Mouse (Mus musculus) heart, embryonic 16.5 days (tissue): ENCODE results near the gene Ap3s2. TPM values are rescaled to one million over a fixed set of nuclear protein-coding genes. Genes with fewer than 3 reads are reported as not detected.

Experiments used
- ATAC-seq: fragments of 200-750 bp; cut with Nextera tagmentation; replicated peaks from 2 replicates; pipeline ENCODE4 v1.8.0; 2017; ENCODE audit warnings: moderate number of reproducible peaks; ENCODE audit not compliant: insufficient read depth, low FRiP score; ENCODE audit errors: extremely low read depth
- H3K27ac ChIP-seq: fragments of 300-500 bp; sonication (generic); 2 replicates; pipeline ENCODE4 v1.5.1; 2014; ENCODE audit warnings: mild to moderate bottlenecking, low read length, control low read depth, moderate library complexity
- H3K27me3 ChIP-seq: fragments of 300-500 bp; sonication (generic); 2 replicates; pipeline ENCODE4 v1.6.1; 2014; ENCODE audit warnings: low read length, mixed read lengths; ENCODE audit not compliant: control insufficient read depth, insufficient read depth
- H3K36me3 ChIP-seq: fragments of 300-500 bp; sonication (generic); 2 replicates; pipeline ENCODE4 v1.6.1; 2014; ENCODE audit not compliant: control insufficient read depth, insufficient read depth
- H3K4me1 ChIP-seq: fragments of 300-500 bp; sonication (generic); 2 replicates; pipeline ENCODE4 v1.6.1; 2014; ENCODE audit warnings: low read length, mixed read lengths; ENCODE audit not compliant: control insufficient read depth, insufficient read depth
- H3K4me2 ChIP-seq: fragments of 300-500 bp; sonication (generic); 2 replicates; pipeline ENCODE4 v1.6.1; 2014; ENCODE audit warnings: low read depth, mild to moderate bottlenecking, control low read depth, low read length
- H3K4me3 ChIP-seq: fragments of 300-500 bp; sonication (generic); 2 replicates; pipeline ENCODE4 v1.5.1; 2014; ENCODE audit warnings: mild to moderate bottlenecking, control low read depth, low read length
- H3K9ac ChIP-seq: fragments of 300-500 bp; sonication (generic); 2 replicates; pipeline ENCODE4 v1.6.1; 2014; ENCODE audit warnings: low read length, control low read depth
- H3K9me3 ChIP-seq: fragments of 300-500 bp; sonication (generic); replicated peaks from 2 replicates; pipeline ENCODE4 v1.6.1; 2016; ENCODE audit warnings: low read length; ENCODE audit not compliant: control insufficient read depth
- WGBS: fragments of 180-500 bp; shearing (Covaris S2); extraction: QIAGEN DNeasy Blood & Tissue Kit; methylation state at CpG from one replicate; pipeline ENCODE4 v1.1.7; 2014; 5-methylcytosine and 5-hydroxymethylcytosine counted together
- polyA plus RNA-seq: library from polyadenylated mRNA; unstranded; fragments of >200 nt; fragmentation: Nextera tagmentation; extraction: Ambion mirVana; gene quantifications from 2 replicates; pipeline ENCODE4 v1.2.1, GENCODE M21; 2015

Ap3s2 gene
- polyA plus RNA-seq, 1 experiment from 2014 or later: 23.6 TPM

DNA sequence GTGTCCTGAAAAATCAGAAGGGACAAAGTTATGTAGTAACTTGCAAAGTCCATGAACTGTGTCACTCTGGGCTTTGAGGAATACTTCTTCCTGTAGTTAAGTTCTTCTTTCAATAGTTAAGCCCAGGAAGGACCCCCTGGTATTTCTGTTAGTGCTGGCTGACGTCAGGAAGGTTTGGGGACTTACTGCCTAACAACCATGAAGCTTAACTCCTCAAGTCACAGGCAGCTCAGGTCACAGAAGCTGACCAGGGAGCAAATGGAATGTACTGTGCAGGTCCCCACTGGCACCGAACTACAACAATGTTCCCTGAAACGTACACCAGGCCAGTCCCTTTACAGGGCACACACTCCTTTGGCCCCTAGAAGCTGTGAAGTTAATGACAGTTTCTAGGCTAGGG is 25.2 kb downstream of the Ap3s2 start:
- 69% methylated on average over 3 of the region's 3 CpGs for WGBS
- H3K36me3 ChIP-seq: no peaks in the 10 kb centered on the region
- no peak for ATAC-seq
- no peak overlapping the region for H3K27ac ChIP-seq
- H3K4me2 ChIP-seq: no peak overlapping the region
- no peak overlapping the region for H3K4me3 ChIP-seq
- H3K9me3 ChIP-seq: no peaks in the 10 kb centered on the region
- H3K4me1 ChIP-seq: peaks cover 17% of the 10 kb centered on the region
- H3K9ac ChIP-seq: no peak overlapping the region
- H3K27me3 ChIP-seq: no peaks in the 10 kb centered on the region

- ATAC-seq: no peak
- Histone ChIP-seq H3K9ac (no peak overlapping the region), H3K4me2 (no peak overlapping the region), H3K4me1 (peaks cover 17% of the 10 kb centered on the region), H3K27ac (no peak overlapping the region), H3K4me3 (no peak overlapping the region), H3K9me3 (no peaks in the 10 kb centered on the region), H3K36me3 (no peaks in the 10 kb centered on the region), H3K27me3 (no peaks in the 10 kb centered on the region)
- WGBS: 91% methylated on average over 1 of the region's 1 CpGs
These were observed 25.7 kb downstream of the Ap3s2 start for GRCm38 (mm10) chr7:79894790-79895189.

- Histone ChIP-seq H3K27me3 (no peaks in the 10 kb centered on the region), H3K9ac (no peak overlapping the region), H3K4me1 (peaks cover 17% of the 10 kb centered on the region), H3K27ac (no peak overlapping the region), H3K9me3 (no peaks in the 10 kb centered on the region), H3K36me3 (no peaks in the 10 kb centered on the region), H3K4me2 (no peak overlapping the region), H3K4me3 (no peak overlapping the region)
- ATAC-seq: peak; percentile 28; the same call in 1 of the 2 replicates
- WGBS: 53% methylated on average over 6 of the region's 6 CpGs
These were observed 27.6 kb downstream of the Ap3s2 start for GRCm38 (mm10) chr7:79892576-79893428.

- Histone ChIP-seq H3K4me1 (peaks cover 17% of the 10 kb centered on the region), H3K27ac (no peak overlapping the region), H3K27me3 (no peaks in the 10 kb centered on the region), H3K9ac (no peak overlapping the region), H3K4me2 (no peak overlapping the region), H3K4me3 (no peak overlapping the region), H3K9me3 (no peaks in the 10 kb centered on the region), H3K36me3 (no peaks in the 10 kb centered on the region)
- no peak for ATAC-seq
- 69% methylated on average over 15 of the region's 15 CpGs for WGBS
These were observed 29.8 kb downstream of the Ap3s2 start for GRCm38 (mm10) chr7:79890436-79891221.

GRCm38 (mm10) chr7:79888603-79889002 is 31.8 kb downstream of the Ap3s2 start:
- no peak for ATAC-seq
- no peak overlapping the region for H3K4me3 ChIP-seq
- no peaks in the 10 kb centered on the region for H3K27me3 ChIP-seq
- H3K9ac ChIP-seq: no peak overlapping the region
- H3K27ac ChIP-seq: no peak overlapping the region
- H3K4me2 ChIP-seq: no peak overlapping the region
- H3K9me3 ChIP-seq: no peaks in the 10 kb centered on the region
- WGBS: 78% methylated on average over 9 of the region's 9 CpGs
- H3K4me1 ChIP-seq: peaks cover 15% of the 10 kb centered on the region
- no peaks in the 10 kb centered on the region for H3K36me3 ChIP-seq

DNA sequence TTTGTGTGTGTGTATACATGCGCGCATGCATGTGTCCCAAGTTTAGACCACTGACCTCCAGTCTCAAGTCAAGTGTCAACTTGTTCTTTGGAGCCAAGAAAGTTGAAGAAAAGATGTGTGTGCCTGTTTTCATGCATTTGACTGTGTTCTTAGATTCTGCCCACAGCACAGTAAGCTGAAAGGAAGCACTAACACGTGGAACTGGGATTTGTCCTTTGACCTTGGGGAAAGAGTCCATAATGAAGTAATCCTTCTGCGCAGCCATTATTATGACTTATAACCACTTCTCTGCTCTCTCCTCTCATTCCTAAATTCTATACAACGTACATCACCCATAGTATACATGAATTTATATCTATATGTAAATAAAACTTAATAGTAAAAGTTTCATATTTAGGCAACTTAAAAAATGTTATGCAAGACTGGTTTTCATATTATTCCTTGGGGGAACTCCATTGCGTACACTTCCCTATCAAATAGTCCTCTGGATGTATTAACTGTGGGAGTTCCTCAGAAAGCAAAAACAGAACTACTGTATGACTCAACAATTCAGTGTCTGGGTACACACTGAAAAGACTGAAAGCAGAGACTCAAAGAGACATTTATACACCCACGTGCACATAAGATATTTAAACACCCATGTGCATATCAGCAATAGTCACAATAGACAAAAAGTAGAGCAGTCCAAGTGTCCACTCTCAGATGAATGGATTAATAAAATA is 36.7 kb downstream of the Ap3s2 start:
- Histone ChIP-seq H3K36me3 (peaks cover 14% of the 10 kb centered on the region), H3K4me2 (no peak overlapping the region), H3K27me3 (no peaks in the 10 kb centered on the region), H3K4me3 (no peak overlapping the region), H3K9me3 (no peaks in the 10 kb centered on the region), H3K9ac (no peak overlapping the region), H3K27ac (no peak overlapping the region), H3K4me1 (no peaks in the 10 kb centered on the region; the same call in 1 of the 2 replicates)
- 85% methylated on average over 7 of the region's 7 CpGs for WGBS
- ATAC-seq: no peak

DNA sequence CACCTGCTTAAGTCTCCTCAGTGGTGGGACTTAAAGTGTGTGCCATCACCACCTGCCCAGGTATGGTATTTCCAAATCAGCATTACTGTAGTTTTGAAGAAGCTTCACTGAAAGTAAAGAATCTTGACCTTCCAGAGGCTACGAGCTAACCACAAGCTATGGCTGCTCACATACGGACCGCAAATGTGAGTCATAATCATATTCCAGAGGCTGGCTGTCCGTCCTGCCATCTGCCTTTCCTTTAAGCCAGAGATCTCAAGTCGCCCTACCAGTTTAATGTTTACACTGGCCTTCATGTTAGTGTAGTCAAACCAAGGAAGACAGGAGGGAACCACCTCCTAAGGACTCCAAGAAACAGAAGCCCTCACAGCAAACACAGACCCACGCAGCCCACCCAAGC is 38.5 kb downstream of the Ap3s2 start:
- no peak for ATAC-seq
- H3K27ac ChIP-seq: no peak overlapping the region
- H3K4me3 ChIP-seq: no peak overlapping the region
- H3K4me1 ChIP-seq: no peaks in the 10 kb centered on the region; the same call in 1 of the 2 replicates
- no peaks in the 10 kb centered on the region for H3K9me3 ChIP-seq
- H3K27me3 ChIP-seq: no peaks in the 10 kb centered on the region
- 93% methylated on average over 6 of the region's 6 CpGs for WGBS
- no peak overlapping the region for H3K4me2 ChIP-seq
- H3K36me3 ChIP-seq: peaks cover 14% of the 10 kb centered on the region
- no peak overlapping the region for H3K9ac ChIP-seq

DNA sequence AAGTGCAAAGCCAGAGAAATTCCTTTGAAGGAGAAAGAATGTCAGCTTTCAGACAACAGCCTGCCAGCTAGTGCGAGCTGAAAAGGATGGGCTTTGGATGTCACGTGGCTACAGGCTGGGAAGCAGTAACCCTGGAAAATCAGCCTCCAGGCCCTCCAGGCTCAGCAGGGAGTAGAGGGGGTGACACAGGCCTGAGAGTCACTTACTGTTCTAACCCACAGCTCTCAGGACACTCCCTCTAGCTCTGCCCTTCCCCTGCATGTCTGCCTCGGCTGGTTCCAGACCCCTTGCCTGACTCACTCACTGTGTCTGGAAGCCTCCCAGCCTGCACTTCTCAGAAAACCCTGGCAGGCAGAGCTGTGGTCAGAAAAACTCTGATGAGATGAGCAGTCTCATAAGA is 39.5 kb downstream of the Ap3s2 start:
- Histone ChIP-seq H3K9me3 (no peaks in the 10 kb centered on the region), H3K36me3 (peaks cover 16% of the 10 kb centered on the region), H3K27me3 (no peaks in the 10 kb centered on the region), H3K4me1 (no peaks in the 10 kb centered on the region), H3K27ac (no peak overlapping the region), H3K4me2 (no peak overlapping the region), H3K4me3 (no peak overlapping the region), H3K9ac (no peak overlapping the region)
- 42% methylated on average over 3 of the region's 3 CpGs for WGBS
- no peak; the same call in 1 of the 2 replicates for ATAC-seq
